Mouse (Mus musculus): ENCODE measurements around the gene Zdhhc19. TPM values are rescaled to one million over a fixed set of nuclear protein-coding genes. Genes with fewer than 3 reads are reported as not detected.

The Zdhhc19 gene
- not detected for total RNA-seq (2022)

GRCm38 (mm10) chr16:32495965-32496364 lies at the start of gene Zdhhc19:
TSS of gene Zdhhc19 (plus strand) at chr16:32496265.
- no peak for DNase-seq (ENCODE audit: low spot score)

DNA sequence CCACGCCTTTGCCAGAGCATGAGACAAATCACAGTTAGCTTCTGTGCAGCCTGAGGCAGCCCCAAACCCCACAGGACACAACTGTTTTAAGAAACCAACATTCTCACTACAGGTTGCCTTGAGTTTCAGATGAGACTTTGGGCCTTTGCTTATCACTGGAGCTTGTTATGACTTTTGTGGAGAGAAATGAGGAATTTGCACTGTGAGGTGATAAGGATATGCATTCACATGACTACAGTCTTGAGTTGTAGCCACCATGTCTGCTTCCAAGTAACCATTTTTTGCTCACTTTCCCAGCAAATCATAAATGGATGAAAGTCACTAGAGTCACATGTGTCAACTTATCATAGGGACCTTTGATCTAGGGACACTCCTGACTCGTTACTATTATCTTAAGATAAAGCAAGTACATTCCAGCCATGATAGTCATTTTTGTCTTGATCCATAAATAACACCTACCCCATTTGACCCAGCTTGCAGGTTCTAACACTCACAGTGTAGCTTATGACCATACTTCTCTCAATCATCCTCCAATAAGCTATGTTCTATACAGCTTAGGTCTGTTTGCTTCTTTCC lies 49.4 kb upstream of the Zdhhc19 start:
- no peak for DNase-seq (ENCODE audit: low spot score)

- no peak for DNase-seq (ENCODE audit: low spot score)
Observed at GRCm38 (mm10) chr16:32449665-32450064, 46.4 kb upstream of the Zdhhc19 start.

DNA sequence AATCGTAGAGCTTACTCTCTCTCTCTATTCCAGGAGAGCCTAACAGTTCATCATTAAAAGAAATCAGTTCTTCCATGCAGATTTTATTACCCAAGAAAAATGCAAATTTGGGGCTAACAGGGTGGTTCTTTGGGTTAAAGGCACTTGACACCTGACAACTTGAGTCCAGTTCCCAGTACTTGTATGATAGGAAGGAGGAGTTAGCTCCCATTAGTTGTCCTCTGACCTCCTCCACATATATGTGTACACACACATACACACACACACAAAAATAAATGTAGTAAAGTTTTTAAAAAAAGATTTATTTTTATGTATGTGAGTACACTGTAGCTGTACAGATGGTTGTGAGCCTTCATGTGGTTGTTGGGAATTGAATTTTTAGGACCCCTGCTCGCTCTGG lies 45.9 kb upstream of the Zdhhc19 start:
- DNase-seq (ENCODE audit: low spot score): no peak

DNA sequence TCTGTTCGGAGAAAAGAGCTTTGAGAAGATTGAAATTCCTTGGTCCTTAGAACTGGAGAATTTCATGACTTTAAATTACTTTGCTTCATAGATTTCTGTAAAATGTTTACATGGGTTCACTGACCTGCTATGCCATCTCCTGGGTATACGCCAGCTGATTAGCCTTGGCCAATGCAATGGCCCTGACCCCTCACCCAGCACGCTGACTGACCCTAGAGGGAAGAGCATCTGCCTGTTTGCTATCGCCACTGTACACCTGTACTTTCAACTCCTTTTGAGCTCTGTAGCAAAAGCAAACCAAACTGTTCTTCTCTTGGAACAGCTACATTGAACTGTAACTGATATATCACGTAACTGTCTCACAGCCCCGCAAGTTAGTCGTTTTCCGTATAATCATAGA lies 43.0 kb upstream of the Zdhhc19 start:
- no peak for DNase-seq (ENCODE audit: low spot score)

DNA sequence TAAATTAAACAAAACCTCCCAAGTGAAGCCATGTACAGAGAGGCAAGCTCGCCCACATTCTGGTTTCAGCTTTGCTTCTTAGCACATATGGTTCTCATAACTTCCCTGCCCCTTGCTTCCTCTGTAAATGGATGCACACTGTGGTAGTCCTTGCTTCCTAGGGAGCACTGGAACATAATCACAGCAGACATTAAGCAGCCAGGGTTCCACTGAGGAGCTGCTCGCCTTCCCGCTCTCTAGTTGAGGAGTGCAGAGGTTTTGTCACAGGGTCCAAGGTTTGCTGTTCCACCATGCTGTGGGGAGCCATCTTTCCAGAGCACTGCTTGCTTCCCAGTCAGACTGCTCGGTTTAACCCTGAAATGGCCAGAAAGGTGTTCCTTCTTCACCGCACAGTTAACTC lies 41.4 kb upstream of the Zdhhc19 start:
- DNase-seq (ENCODE audit: low spot score): no peak

GRCm38 (mm10) chr16:32456086-32456485 lies 40.0 kb upstream of the Zdhhc19 start:
- DNase-seq (ENCODE audit: low spot score): no peak

DNA sequence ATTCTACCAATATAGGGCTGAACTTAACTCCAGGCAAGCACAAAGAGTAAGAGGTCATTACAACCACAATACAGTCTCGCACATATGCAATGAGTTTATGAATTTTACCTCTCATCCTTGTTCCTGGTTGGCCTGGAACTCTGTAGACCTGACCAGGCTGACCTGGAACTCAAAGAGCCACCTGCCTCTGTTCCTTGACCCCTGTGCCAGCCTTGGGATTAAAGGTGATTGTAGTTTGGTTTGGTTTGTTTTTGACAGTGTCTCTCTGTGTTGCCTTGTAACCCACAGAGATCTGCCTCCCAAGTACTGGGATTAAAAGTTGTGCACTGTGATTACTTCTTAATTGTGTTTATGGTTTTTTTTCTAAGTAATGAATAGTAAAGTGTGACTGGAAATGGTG lies 39.3 kb upstream of the Zdhhc19 start:
- no peak for DNase-seq (ENCODE audit: low spot score)

DNA sequence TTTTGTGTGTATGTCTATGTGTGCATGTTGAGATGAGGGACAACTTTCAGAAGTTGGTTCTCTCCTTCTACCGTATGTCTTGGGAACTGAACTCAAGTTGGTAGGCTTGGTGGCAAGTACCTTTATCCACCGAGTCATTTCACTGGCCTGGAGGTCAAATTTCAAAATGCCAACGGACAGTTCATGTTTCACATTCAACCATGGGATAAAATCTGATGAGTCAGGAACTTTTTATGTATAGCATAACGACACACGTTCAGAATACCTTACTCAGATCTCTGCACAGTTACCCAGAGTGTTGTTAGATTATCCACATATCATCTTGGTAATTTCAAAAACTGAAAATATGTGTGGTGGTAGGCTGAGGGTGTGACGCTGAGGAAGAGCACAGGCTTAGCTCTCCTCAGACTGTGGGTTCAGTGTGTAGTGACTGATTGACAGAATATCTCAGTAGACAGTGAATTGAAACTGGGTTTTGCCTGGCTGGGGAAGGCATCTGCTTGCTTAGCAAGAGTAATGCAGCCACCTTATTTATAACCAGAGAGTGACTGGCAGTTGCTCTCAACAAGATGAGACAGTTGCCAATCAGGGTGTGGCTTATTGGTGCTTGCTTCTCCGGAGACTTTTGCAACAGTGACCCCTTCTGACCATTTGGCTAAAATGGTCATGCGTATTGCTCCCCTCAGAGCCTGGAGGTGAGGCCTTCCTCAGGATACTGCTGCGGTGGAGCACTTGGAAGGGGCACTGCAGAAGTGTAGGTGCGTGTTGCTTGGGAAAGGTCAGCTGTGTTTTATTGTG lies 38.3 kb upstream of the Zdhhc19 start:
- peak; percentile 75 for DNase-seq (ENCODE audit: low spot score)

GRCm38 (mm10) chr16:32460518-32460917 lies 35.5 kb upstream of the Zdhhc19 start:
- no peak for DNase-seq (ENCODE audit: low spot score)

DNA sequence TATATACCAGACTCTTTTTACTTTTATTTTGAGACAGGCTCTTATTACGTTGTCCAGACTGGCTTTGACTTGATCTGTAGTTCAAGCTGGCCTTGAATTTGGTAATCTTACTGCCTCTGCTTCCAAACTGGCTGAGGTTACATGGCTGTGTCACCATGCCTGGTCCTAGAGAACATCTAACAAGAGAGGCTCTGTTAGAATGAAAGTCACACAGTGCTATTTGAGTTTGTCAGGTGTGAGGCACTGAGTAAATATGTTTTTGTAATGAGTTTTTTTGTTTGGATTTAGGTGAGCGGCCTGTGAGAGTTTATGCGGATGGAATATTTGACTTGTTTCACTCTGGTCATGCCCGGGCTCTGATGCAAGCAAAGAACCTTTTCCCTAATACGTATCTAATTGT lies 34.4 kb upstream of the Zdhhc19 start:
- no peak for DNase-seq (ENCODE audit: low spot score)

DNA sequence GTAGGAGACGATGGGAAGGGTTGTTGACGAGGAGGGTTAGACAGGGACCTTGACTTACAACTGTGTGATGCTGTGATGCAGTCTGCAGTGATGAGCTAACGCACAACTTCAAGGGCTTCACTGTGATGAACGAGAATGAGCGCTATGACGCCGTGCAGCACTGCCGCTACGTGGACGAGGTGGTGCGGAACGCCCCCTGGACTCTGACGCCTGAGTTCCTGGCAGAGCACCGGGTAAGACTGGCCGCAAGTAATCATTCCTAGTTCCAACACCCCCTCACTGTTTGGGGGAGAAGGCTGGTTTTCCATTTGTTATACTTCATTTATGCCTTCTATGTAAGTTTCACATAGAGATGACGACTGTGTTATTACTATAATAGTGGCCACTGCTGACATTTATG lies 33.1 kb upstream of the Zdhhc19 start:
- DNase-seq (ENCODE audit: low spot score): no peak

- DNase-seq (ENCODE audit: low spot score): peak; percentile 13
Observed at GRCm38 (mm10) chr16:32463426-32463825, 32.6 kb upstream of the Zdhhc19 start.

- DNase-seq (ENCODE audit: low spot score): no peak
Observed at GRCm38 (mm10) chr16:32464908-32465307, 31.2 kb upstream of the Zdhhc19 start.

- no peak for DNase-seq (ENCODE audit: low spot score)
Observed at GRCm38 (mm10) chr16:32468488-32468887, 27.6 kb upstream of the Zdhhc19 start.

DNA sequence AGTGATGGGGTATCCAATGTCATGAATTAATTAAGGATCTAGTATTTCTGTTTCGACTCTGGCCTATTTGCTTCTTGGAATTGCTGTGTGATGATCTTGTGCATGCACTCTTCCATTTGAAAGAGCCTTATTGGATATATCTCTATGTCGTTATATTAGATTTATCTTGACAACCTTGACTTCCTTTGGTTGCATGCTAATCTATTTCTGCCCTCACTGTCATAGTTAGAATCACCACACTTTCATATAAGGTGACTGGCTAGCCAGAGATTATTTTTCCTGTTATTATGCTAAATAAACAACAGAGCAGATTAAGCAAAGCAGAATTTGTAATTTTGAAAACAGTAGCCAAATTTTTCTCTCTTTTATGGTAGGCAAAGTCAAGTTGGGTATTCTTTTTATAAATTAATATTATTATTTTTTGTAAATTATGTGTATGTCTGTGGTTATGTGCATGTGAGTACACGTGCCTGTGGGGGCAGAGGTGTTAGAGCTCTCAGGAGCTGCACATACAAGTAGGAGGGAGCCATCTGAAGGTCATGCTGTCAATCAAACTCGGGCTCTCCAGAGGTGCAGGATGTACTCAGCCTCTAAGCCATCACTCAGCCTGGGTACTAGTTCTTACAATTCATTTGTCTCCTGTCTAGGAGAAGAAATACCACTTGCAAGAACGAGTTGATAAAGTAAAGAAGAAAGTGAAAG lies 26.5 kb upstream of the Zdhhc19 start:
- DNase-seq (ENCODE audit: low spot score): no peak

- no peak for DNase-seq (ENCODE audit: low spot score)
Observed at GRCm38 (mm10) chr16:32472276-32473015, 23.6 kb upstream of the Zdhhc19 start.

DNA sequence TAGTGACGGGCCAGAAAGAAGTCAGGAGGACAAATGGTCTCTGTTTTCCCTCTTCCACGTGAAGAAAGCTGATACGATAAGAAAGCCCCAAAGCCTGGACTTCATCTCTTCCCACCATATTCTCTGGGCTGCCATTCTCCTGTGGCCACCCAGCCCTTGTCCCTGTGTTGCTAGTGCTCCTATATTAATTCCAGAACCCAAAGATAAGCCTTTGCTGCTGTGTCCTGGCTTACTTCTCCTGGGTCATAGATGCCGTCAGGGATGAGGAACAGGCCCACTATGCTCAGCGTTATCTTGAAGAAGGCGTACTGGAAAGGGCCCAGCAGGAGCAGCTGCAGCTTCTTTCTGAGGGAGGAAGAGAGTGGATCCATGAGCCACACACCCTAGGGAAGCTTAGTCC lies 18.8 kb upstream of the Zdhhc19 start:
- DNase-seq (ENCODE audit: low spot score): no peak

DNA sequence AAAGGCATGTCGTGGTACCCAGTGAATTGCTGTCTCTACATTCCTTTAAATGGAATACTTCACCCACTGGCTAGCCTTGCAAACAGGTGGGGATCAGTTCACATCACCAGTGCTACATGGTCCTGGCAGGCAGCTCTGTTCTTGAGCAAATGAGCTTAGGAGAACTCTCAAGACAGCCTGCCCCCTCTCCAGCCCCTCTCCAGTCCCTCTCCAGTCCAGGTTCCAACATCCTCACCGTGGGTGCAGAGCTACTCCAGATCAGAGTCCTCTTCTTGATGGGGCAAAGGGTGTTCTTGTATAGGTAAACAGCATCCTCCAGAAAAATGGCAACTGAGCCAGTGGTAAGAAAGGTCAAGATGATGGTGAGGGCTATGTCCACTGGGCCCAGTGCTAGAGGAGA lies 16.6 kb upstream of the Zdhhc19 start:
- DNase-seq (ENCODE audit: low spot score): no peak

GRCm38 (mm10) chr16:32484431-32484871 lies 11.6 kb upstream of the Zdhhc19 start:
- DNase-seq (ENCODE audit: low spot score): no peak

- DNase-seq (ENCODE audit: low spot score): no peak
Observed at GRCm38 (mm10) chr16:32485209-32485608, 10.9 kb upstream of the Zdhhc19 start.

- DNase-seq (ENCODE audit: low spot score): no peak
Observed at GRCm38 (mm10) chr16:32486046-32486445, 10.0 kb upstream of the Zdhhc19 start.
